Mouse (Mus musculus) hematopoietic multipotent progenitor cell, adult 10-12 weeks (in vitro differentiated cells): Measurements from ENCODE around the gene Tmod1. TPM values are rescaled to one million over a fixed set of nuclear protein-coding genes. Genes with fewer than 3 reads are reported as not detected.

Experiments used
- polyA plus RNA-seq: library from polyadenylated mRNA; stranded (reverse); fragments of >175 nt; gene quantifications from 2 replicates; pipeline ENCODE4 v1.2.3, GENCODE M21; 2012; ENCODE audit warnings: low replicate concordance

Tmod1 gene
- polyA plus RNA-seq, result 0.38 and 8.0 TPM in 2 replicates

DNA sequence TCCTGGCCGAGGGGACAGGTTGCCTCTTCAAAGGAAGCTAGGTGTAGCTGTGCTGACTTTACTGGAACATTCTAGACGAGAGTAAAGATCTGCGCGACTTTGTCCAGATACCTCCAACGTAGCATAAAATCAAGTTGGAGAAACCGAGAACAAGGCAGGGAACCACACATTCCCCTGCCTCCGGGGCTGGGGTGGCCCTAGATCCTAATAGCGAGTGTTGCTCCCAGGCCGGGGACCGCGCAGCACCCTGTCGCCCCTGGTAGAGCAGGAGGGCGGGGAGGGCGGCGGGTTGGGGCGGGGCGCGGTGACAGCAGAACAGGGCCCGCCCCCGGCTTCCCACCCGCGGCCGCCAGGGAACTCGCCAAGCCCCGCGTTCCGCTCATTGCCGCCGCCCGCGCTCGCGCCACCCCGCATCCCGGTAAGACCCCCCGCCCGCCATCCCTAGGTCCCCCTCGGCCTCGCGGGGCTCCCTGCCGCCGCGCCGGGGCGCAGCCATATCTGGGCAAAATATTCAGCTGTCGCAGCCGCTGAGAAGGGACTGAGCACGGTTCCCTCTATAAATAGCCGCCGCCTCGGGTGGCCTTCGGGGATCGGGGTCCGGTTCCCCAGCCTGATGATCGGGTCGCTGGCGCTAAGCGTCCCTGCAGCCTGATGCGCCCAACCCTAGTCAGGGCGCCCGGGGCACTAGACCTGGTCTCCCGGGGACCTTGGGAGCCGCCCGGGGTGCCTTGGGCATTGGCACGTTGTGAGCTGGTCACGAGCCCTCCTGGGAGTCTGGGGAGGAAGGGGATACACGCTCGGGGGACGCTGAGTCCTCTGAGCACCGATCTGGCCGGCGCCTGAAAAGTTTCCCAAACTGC lies at the start of gene Tmod1:
TSS of gene Tmod1 (plus strand) at position 44 of the 860 bp plus-strand sequence.

DNA sequence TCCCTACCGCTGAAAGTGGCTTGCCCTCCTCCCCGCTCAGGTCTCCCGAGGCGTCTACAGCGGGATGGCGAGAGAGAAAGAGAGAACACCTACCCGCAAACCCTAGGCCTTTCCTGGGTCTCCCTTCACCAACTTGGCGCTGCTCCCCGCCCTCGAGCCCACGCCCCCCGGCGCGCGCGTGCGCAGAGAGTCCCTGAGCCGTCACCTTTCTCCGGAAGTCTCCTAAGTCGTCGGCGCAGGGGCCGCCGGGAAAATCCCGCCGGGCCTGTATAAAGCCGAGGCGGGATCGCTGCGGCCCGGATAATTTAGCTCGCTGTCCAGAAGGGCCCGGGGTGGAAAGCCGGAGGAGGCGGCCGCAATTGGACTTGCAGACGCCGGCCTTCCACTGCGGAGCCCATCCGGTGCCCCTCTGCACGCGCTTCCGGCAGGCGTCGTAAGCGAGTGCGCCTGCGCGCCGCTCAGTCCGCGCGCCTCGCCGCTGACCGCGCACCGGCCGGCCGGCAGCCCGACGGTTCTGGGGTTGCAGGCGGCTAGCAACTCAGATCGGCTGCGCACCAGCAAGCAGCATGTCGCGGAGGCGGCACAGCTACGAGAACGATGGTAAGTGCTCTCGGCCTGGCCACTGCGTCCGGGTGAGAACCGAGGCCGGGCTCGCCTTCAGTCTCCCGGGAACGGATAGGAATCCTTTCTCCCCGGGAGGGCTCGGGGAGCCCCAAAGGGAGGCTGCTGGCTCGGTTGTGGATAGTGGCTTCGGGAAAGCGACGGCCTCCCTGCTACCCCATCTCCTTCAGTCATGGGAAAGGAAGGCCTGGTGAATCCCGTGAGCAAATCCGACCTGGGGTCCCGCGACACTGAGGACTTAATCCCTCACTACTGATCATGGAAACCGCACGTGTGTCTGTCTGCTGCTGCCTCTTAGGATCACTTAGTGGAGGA lies 99.8 kb downstream of the Tmod1 start, which contains the start of the genes Ncbp1 and Tstd2:
TSS of gene Ncbp1 (plus strand) at position 327 of the 936 bp plus-strand sequence.
TSS of gene Tstd2 (minus strand) at position 408 of the 936 bp plus-strand sequence.

Other genes starting within 250 kb of the Tmod1 start
- gene Aldh1b1, start 239.9 kb upstream of the Tmod1 start, polyA plus RNA-seq, result 5.9 and 8.5 TPM in 2 replicates
- not detected in 2 replicates for gene Igfbpl1, start 212.0 kb upstream of the Tmod1 start, polyA plus RNA-seq
- gene Stra6l, start 190.3 kb upstream of the Tmod1 start, polyA plus RNA-seq, result 0.34 and 1.1 TPM in 2 replicates
- gene Ccdc180, start 148.6 kb upstream of the Tmod1 start, polyA plus RNA-seq, result 0.03 TPM in 1 of 2 replicates, not detected in the other
- 2.9 and 3.2 TPM in 2 replicates for gene Tdrd7, start 73.6 kb upstream of the Tmod1 start, polyA plus RNA-seq
- 5.9 and 10.1 TPM in 2 replicates for gene Ncbp1, start 99.7 kb downstream of the Tmod1 start, polyA plus RNA-seq
- 17.9 and 20.1 TPM in 2 replicates for gene Tstd2, start 99.8 kb downstream of the Tmod1 start, polyA plus RNA-seq
- gene Xpa, start 157.4 kb downstream of the Tmod1 start, polyA plus RNA-seq, result 37.8 and 62.5 TPM in 2 replicates